Mouse (Mus musculus) small intestine, adult 2 months (tissue): ENCODE results near the gene Mipep.

ENCODE experiments used
- CTCF ChIP-seq: fragments of 200-500 bp; IDR thresholded peaks from 2 replicates; pipeline ENCODE4 v1.5.1; 2012; ENCODE audit warnings: low read depth, mild to moderate bottlenecking, control low read depth, inconsistent platforms, low read length, moderate library complexity, mixed read lengths; ENCODE audit not compliant: insufficient replicate concordance, insufficient read length; ENCODE audit errors: extremely low read depth
- POLR2A ChIP-seq: fragments of 200-500 bp; IDR thresholded peaks from 2 replicates; pipeline ENCODE4 v1.6.1; 2012; ENCODE audit warnings: low read depth, mild to moderate bottlenecking, control low read depth, inconsistent platforms, low read length, moderate library complexity

- TF ChIP-seq CTCF (no peak), POLR2A (no peak)
Observed at GRCm38 (mm10) chr14:60753801-60754126, 30.6 kb upstream of the Mipep start.
